Mouse (Mus musculus): ENCODE measurements around the gene P2ry2. TPM values are rescaled to one million over a fixed set of nuclear protein-coding genes. Genes with fewer than 3 reads are reported as not detected.

P2ry2 gene
- polyA plus RNA-seq, 1 experiment from 2014 or later = 0.13 TPM

- H3K4me2 ChIP-seq = no peak overlapping the region
- no peaks in the 10 kb centered on the region for H3K36me3 ChIP-seq (replicated peaks)
- no peak overlapping the region for H3K27ac ChIP-seq
- H3K4me3 ChIP-seq = no peak overlapping the region
- H3K27me3 ChIP-seq (replicated peaks) = peaks cover 15% of the 10 kb centered on the region
- no peak for ATAC-seq (replicated peaks)
- 78% methylated on average over 10 of the region's 10 CpGs for WGBS
- no peaks in the 10 kb centered on the region for H3K9me3 ChIP-seq
- H3K4me1 ChIP-seq = peaks cover 1% of the 10 kb centered on the region
- no peak overlapping the region for H3K9ac ChIP-seq
Observed at GRCm38 (mm10) chr7:100968874-100969659, 43.6 kb downstream of the P2ry2 start.

- H3K36me3 ChIP-seq (replicated peaks) = no peaks in the 10 kb centered on the region
- H3K27ac ChIP-seq = no peak overlapping the region
- no peak overlapping the region for H3K9ac ChIP-seq
- no peak overlapping the region for H3K4me2 ChIP-seq
- H3K4me1 ChIP-seq = 0 out of 2 replicates have a peak, but pooled peaks cover under 1% of the 10 kb centered on the region
- no peak overlapping the region for H3K4me3 ChIP-seq
- 76% methylated on average over 6 of the region's 6 CpGs for WGBS
- peaks cover 8% of the 10 kb centered on the region for H3K27me3 ChIP-seq (replicated peaks)
- H3K9me3 ChIP-seq = no peaks in the 10 kb centered on the region
- ATAC-seq (replicated peaks) = no peak
Observed at GRCm38 (mm10) chr7:100968376-100968775, 44.3 kb downstream of the P2ry2 start.

- Histone ChIP-seq H3K9me3 (no peaks in the 10 kb centered on the region), H3K27ac (no peak overlapping the region), H3K9ac (no peak overlapping the region), H3K4me3 (no peak overlapping the region), H3K27me3 (replicated peaks) (peaks cover 3% of the 10 kb centered on the region; the same call in 1 of the 2 replicates), H3K4me1 (0 out of 2 replicates have a peak, but pooled peaks cover 2% of the 10 kb centered on the region), H3K4me2 (no peak overlapping the region), H3K36me3 (replicated peaks) (no peaks in the 10 kb centered on the region)
- 90% methylated on average over 9 of the region's 9 CpGs for WGBS
- ATAC-seq (replicated peaks) = no peak
Observed at GRCm38 (mm10) chr7:100967850-100968249, 44.8 kb downstream of the P2ry2 start.

- Histone ChIP-seq H3K9me3 (no peaks in the 10 kb centered on the region), H3K4me3 (no peak overlapping the region), H3K27ac (no peak overlapping the region), H3K4me2 (no peak overlapping the region), H3K36me3 (replicated peaks) (no peaks in the 10 kb centered on the region), H3K4me1 (0 out of 2 replicates have a peak, but pooled peaks cover 2% of the 10 kb centered on the region), H3K9ac (no peak overlapping the region), H3K27me3 (replicated peaks) (no peaks in the 10 kb centered on the region)
- WGBS = 70% methylated on average over 6 of the region's 7 CpGs
- ATAC-seq (replicated peaks) = no peak
Observed at GRCm38 (mm10) chr7:100966014-100966413, 46.7 kb downstream of the P2ry2 start.

GRCm38 (mm10) chr7:100965079-100965478 lies 47.6 kb downstream of the P2ry2 start:
- no peak for ATAC-seq (replicated peaks)
- H3K4me1 ChIP-seq = 0 out of 2 replicates have a peak, but pooled peaks cover 2% of the 10 kb centered on the region

GRCm38 (mm10) chr7:100964242-100964641 lies 48.4 kb downstream of the P2ry2 start:
- H3K4me3 ChIP-seq = no peak overlapping the region
- H3K4me2 ChIP-seq = no peak overlapping the region
- H3K9ac ChIP-seq = no peak overlapping the region
- H3K36me3 ChIP-seq (replicated peaks) = no peaks in the 10 kb centered on the region
- WGBS = 81% methylated on average over 6 of the region's 6 CpGs
- H3K27me3 ChIP-seq (replicated peaks) = no peaks in the 10 kb centered on the region
- H3K9me3 ChIP-seq = no peaks in the 10 kb centered on the region
- H3K27ac ChIP-seq = no peak overlapping the region
- ATAC-seq (replicated peaks) = no peak
- 0 out of 2 replicates have a peak, but pooled peaks cover 2% of the 10 kb centered on the region for H3K4me1 ChIP-seq

More at GRCm38 (mm10) chr7:100965079-100965478, 47.6 kb downstream of the P2ry2 start:
- Histone ChIP-seq H3K4me2 (no peak overlapping the region), H3K9ac (no peak overlapping the region), H3K36me3 (replicated peaks) (no peaks in the 10 kb centered on the region), H3K9me3 (no peaks in the 10 kb centered on the region), H3K27ac (no peak overlapping the region), H3K4me3 (no peak overlapping the region), H3K27me3 (replicated peaks) (no peaks in the 10 kb centered on the region)
- WGBS = 23% methylated on average over 4 of the region's 4 CpGs

- Histone ChIP-seq H3K9me3 (no peaks in the 10 kb centered on the region), H3K4me1 (0 out of 2 replicates have a peak, but pooled peaks cover 2% of the 10 kb centered on the region), H3K4me2 (no peak overlapping the region), H3K4me3 (no peak overlapping the region), H3K36me3 (replicated peaks) (no peaks in the 10 kb centered on the region), H3K9ac (no peak overlapping the region), H3K27me3 (replicated peaks) (no peaks in the 10 kb centered on the region), H3K27ac (no peak overlapping the region)
- no peak for ATAC-seq (replicated peaks)
- WGBS = 49% methylated on average over 8 of the region's 8 CpGs
Observed at GRCm38 (mm10) chr7:100963381-100963780, 49.3 kb downstream of the P2ry2 start.

- no peak for ATAC-seq (replicated peaks)
Observed at GRCm38 (mm10) chr7:100961146-100961545, 51.5 kb downstream of the P2ry2 start.

GRCm38 (mm10) chr7:100960462-100960861 lies 52.2 kb downstream of the P2ry2 start:
- Histone ChIP-seq H3K27me3 (replicated peaks) (no peaks in the 10 kb centered on the region), H3K9ac (no peak overlapping the region), H3K4me1 (0 out of 2 replicates have a peak, but pooled peaks cover 2% of the 10 kb centered on the region), H3K27ac (no peak overlapping the region), H3K4me3 (no peak overlapping the region), H3K36me3 (replicated peaks) (no peaks in the 10 kb centered on the region), H3K9me3 (no peaks in the 10 kb centered on the region), H3K4me2 (no peak overlapping the region)
- WGBS = 85% methylated on average over 2 of the region's 2 CpGs
- ATAC-seq (replicated peaks) = no peak

More at GRCm38 (mm10) chr7:100961146-100961545, 51.5 kb downstream of the P2ry2 start:
- H3K9ac ChIP-seq = no peak overlapping the region
- 76% methylated on average over 7 of the region's 7 CpGs for WGBS
- H3K9me3 ChIP-seq = no peaks in the 10 kb centered on the region
- no peaks in the 10 kb centered on the region for H3K27me3 ChIP-seq (replicated peaks)
- 0 out of 2 replicates have a peak, but pooled peaks cover 2% of the 10 kb centered on the region for H3K4me1 ChIP-seq
- H3K27ac ChIP-seq = no peak overlapping the region
- H3K36me3 ChIP-seq (replicated peaks) = no peaks in the 10 kb centered on the region
- no peak overlapping the region for H3K4me3 ChIP-seq
- H3K4me2 ChIP-seq = no peak overlapping the region

- H3K4me2 ChIP-seq = no peak overlapping the region
- 100% methylated on average over 2 of the region's 2 CpGs for WGBS
- no peak overlapping the region for H3K4me3 ChIP-seq
- ATAC-seq (replicated peaks) = no peak
- H3K4me1 ChIP-seq = 0 out of 2 replicates have a peak, but pooled peaks cover 2% of the 10 kb centered on the region
- H3K27me3 ChIP-seq (replicated peaks) = no peaks in the 10 kb centered on the region
- H3K27ac ChIP-seq = no peak overlapping the region
- H3K9me3 ChIP-seq = no peaks in the 10 kb centered on the region
- no peak overlapping the region for H3K9ac ChIP-seq
- no peaks in the 10 kb centered on the region for H3K36me3 ChIP-seq (replicated peaks)
Observed at GRCm38 (mm10) chr7:100958426-100958825, 54.2 kb downstream of the P2ry2 start.

- 86% methylated on average over 7 of the region's 7 CpGs for WGBS
- Histone ChIP-seq H3K9ac (no peak overlapping the region), H3K27ac (no peak overlapping the region), H3K4me1 (no peaks in the 10 kb centered on the region), H3K4me2 (no peak overlapping the region), H3K36me3 (replicated peaks) (no peaks in the 10 kb centered on the region), H3K9me3 (no peaks in the 10 kb centered on the region), H3K4me3 (no peak overlapping the region), H3K27me3 (replicated peaks) (no peaks in the 10 kb centered on the region)
- no peak for ATAC-seq (replicated peaks)
Observed at GRCm38 (mm10) chr7:100952686-100953085, 60.0 kb downstream of the P2ry2 start.

GRCm38 (mm10) chr7:100951903-100952302 lies 60.8 kb downstream of the P2ry2 start:
- no peak overlapping the region for H3K4me3 ChIP-seq
- no peaks in the 10 kb centered on the region for H3K27me3 ChIP-seq (replicated peaks)
- no peak overlapping the region for H3K27ac ChIP-seq
- no peak overlapping the region for H3K9ac ChIP-seq
- no peaks in the 10 kb centered on the region for H3K36me3 ChIP-seq (replicated peaks)
- no peak for ATAC-seq (replicated peaks)
- WGBS = 65% methylated on average over 2 of the region's 2 CpGs
- H3K4me2 ChIP-seq = no peak overlapping the region
- H3K9me3 ChIP-seq = no peaks in the 10 kb centered on the region
- H3K4me1 ChIP-seq = no peaks in the 10 kb centered on the region

Measured in midbrain, embryonic 15.5 days (tissue).